Mouse (Mus musculus) erythroblast, embryonic 14.5 days (primary cell): ENCODE results near the gene Ulk4.

Source experiments
- GATA1 ChIP-seq: IDR thresholded peaks from 2 replicates; pipeline ENCODE4 v1.6.1; 2012; ENCODE audit warnings: low read length, inconsistent platforms, mixed read lengths
- TAL1 ChIP-seq: IDR thresholded peaks from 3 replicates; pipeline ENCODE4 v1.6.1; 2012; ENCODE audit warnings: low read length, inconsistent platforms, mixed read lengths

DNA sequence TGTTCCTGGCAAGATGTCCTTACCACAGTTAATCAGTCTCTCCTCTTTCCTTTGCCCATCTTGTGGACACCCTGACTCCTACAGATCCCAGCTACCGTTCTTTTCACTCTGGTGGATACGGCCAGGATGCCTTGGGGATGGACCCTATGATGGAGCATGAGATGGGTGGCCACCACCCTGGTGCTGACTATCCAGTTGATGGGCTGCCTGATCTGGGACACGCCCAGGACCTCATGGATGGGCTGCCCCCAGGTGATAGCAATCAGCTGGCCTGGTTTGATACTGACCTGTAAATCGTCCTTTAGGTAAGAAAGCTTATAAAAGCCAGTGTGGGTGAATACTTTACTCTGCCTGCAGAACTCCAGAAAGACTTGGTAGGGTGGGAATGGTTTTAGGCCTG, 317.8 kb downstream of the Ulk4 start:
- TF ChIP-seq TAL1 (no peak), GATA1 (no peak)
